Mouse (Mus musculus): Measurements from ENCODE around the gene Csnk1e. TPM values are rescaled to one million over a fixed set of nuclear protein-coding genes. Genes with fewer than 3 reads are reported as not detected.

Csnk1e gene
- polyA plus RNA-seq, 2 experiments: 83.8 to 184 TPM

GRCm38 (mm10) chr15:79380468-79381444 is 74.6 kb downstream of the Csnk1e start:
- WGBS: 58% methylated on average over 17 of the region's 23 CpGs
- no peak overlapping the region for H3K27ac ChIP-seq (replicated peaks; ENCODE audit: low read depth, low read length)

GRCm38 (mm10) chr15:79379658-79380057 is 75.7 kb downstream of the Csnk1e start:
- no peaks in the 10 kb centered on the region for H3K27me3 ChIP-seq (ENCODE audit: control insufficient read depth, insufficient read depth, low read length)
- no peak for TF ChIP-seq POLR2A (IDR thresholded peaks at IDR 0.05; ENCODE audit: borderline replicate concordance, extremely low read depth, insufficient read depth, insufficient read length)
- WGBS: 90% methylated on average over 7 of the region's 7 CpGs
- ATAC-seq (ENCODE audit: low FRiP score, low read depth) (no peak), DNase-seq (ENCODE audit: low spot score) (no peak)
- peaks cover 41% of the 10 kb centered on the region for H3K36me3 ChIP-seq (ENCODE audit: control insufficient read depth, insufficient read depth, low read length)
- no peak overlapping the region for H3K4me2 ChIP-seq (replicated peaks; ENCODE audit: low read depth, low read length, severe bottlenecking)
- no peaks in the 10 kb centered on the region for H3K9me3 ChIP-seq (ENCODE audit: control insufficient read depth, low read length)
- H3K4me1 ChIP-seq (ENCODE audit: control insufficient read depth, insufficient read depth, low read length): no peaks in the 10 kb centered on the region
- no peak overlapping the region for H3K9ac ChIP-seq (ENCODE audit: low read depth, low read length, severe bottlenecking)
- H3K4me3 ChIP-seq (replicated peaks; ENCODE audit: low read length): no peak overlapping the region
- no peak overlapping the region for H3K27ac ChIP-seq (replicated peaks; ENCODE audit: low read depth, low read length)

More at GRCm38 (mm10) chr15:79380468-79381444, 74.6 kb downstream of the Csnk1e start:
- TF ChIP-seq POLR2A (IDR thresholded peaks at IDR 0.05; ENCODE audit: borderline replicate concordance, extremely low read depth, insufficient read depth, insufficient read length): no peak
- H3K4me2 ChIP-seq (replicated peaks; ENCODE audit: low read depth, low read length, severe bottlenecking): no peak overlapping the region
- H3K4me1 ChIP-seq (ENCODE audit: control insufficient read depth, insufficient read depth, low read length): no peaks in the 10 kb centered on the region
- no peak overlapping the region for H3K4me3 ChIP-seq (replicated peaks; ENCODE audit: low read length)
- ATAC-seq (ENCODE audit: low FRiP score, low read depth) (peak; percentile 62), DNase-seq (ENCODE audit: low spot score) (peak; percentile 61)
- no peaks in the 10 kb centered on the region for H3K9me3 ChIP-seq (ENCODE audit: control insufficient read depth, low read length)
- no peaks in the 10 kb centered on the region for H3K27me3 ChIP-seq (ENCODE audit: control insufficient read depth, insufficient read depth, low read length)
- no peak overlapping the region for H3K9ac ChIP-seq (ENCODE audit: low read depth, low read length, severe bottlenecking)
- H3K36me3 ChIP-seq (ENCODE audit: control insufficient read depth, insufficient read depth, low read length): peaks cover 32% of the 10 kb centered on the region

GRCm38 (mm10) chr15:79378608-79379007 is 76.8 kb downstream of the Csnk1e start:
- no peak overlapping the region for H3K27ac ChIP-seq (replicated peaks; ENCODE audit: low read depth, low read length)
- H3K36me3 ChIP-seq (ENCODE audit: control insufficient read depth, insufficient read depth, low read length): peaks cover 48% of the 10 kb centered on the region
- ATAC-seq (ENCODE audit: low FRiP score, low read depth): no peak
- WGBS: 96% methylated on average over 10 of the region's 10 CpGs
- no peak overlapping the region for H3K4me2 ChIP-seq (replicated peaks; ENCODE audit: low read depth, low read length, severe bottlenecking)
- no peak for TF ChIP-seq POLR2A (IDR thresholded peaks at IDR 0.05; ENCODE audit: borderline replicate concordance, extremely low read depth, insufficient read depth, insufficient read length)
- no peaks in the 10 kb centered on the region for H3K27me3 ChIP-seq (ENCODE audit: control insufficient read depth, insufficient read depth, low read length)
- H3K4me1 ChIP-seq (ENCODE audit: control insufficient read depth, insufficient read depth, low read length): no peaks in the 10 kb centered on the region
- H3K9ac ChIP-seq (ENCODE audit: low read depth, low read length, severe bottlenecking): no peak overlapping the region
- H3K4me3 ChIP-seq (replicated peaks; ENCODE audit: low read length): no peak overlapping the region
- no peak for DNase-seq (ENCODE audit: low spot score)
- no peaks in the 10 kb centered on the region for H3K9me3 ChIP-seq (ENCODE audit: control insufficient read depth, low read length)

- Histone ChIP-seq H3K36me3 (ENCODE audit: control insufficient read depth, insufficient read depth, low read length) (peaks cover 57% of the 10 kb centered on the region), H3K4me1 (ENCODE audit: control insufficient read depth, insufficient read depth, low read length) (no peaks in the 10 kb centered on the region), H3K9me3 (ENCODE audit: control insufficient read depth, low read length) (no peaks in the 10 kb centered on the region), H3K27me3 (ENCODE audit: control insufficient read depth, insufficient read depth, low read length) (no peaks in the 10 kb centered on the region), H3K4me3 (replicated peaks; ENCODE audit: low read length) (no peak overlapping the region), H3K27ac (replicated peaks; ENCODE audit: low read depth, low read length) (no peak overlapping the region), H3K9ac (ENCODE audit: low read depth, low read length, severe bottlenecking) (no peak overlapping the region), H3K4me2 (replicated peaks; ENCODE audit: low read depth, low read length, severe bottlenecking) (no peak overlapping the region)
- no peak for TF ChIP-seq POLR2A (IDR thresholded peaks at IDR 0.05; ENCODE audit: borderline replicate concordance, extremely low read depth, insufficient read depth, insufficient read length)
- 91% methylated on average over 6 of the region's 6 CpGs for WGBS
- ATAC-seq (ENCODE audit: low FRiP score, low read depth) (no peak), DNase-seq (ENCODE audit: low spot score) (no peak)
Measured at GRCm38 (mm10) chr15:79377681-79378080, 77.7 kb downstream of the Csnk1e start.

GRCm38 (mm10) chr15:79374760-79375159 is 80.6 kb downstream of the Csnk1e start:
- no peak for ATAC-seq (ENCODE audit: low FRiP score, low read depth)
- DNase-seq (ENCODE audit: low spot score): no peak
- H3K27me3 ChIP-seq (ENCODE audit: control insufficient read depth, insufficient read depth, low read length): no peaks in the 10 kb centered on the region
- H3K4me2 ChIP-seq (replicated peaks; ENCODE audit: low read depth, low read length, severe bottlenecking): no peak overlapping the region
- H3K27ac ChIP-seq (replicated peaks; ENCODE audit: low read depth, low read length): no peak overlapping the region
- no peak for TF ChIP-seq POLR2A (IDR thresholded peaks at IDR 0.05; ENCODE audit: borderline replicate concordance, extremely low read depth, insufficient read depth, insufficient read length)
- no peaks in the 10 kb centered on the region for H3K9me3 ChIP-seq (ENCODE audit: control insufficient read depth, low read length)
- no peaks in the 10 kb centered on the region for H3K4me1 ChIP-seq (ENCODE audit: control insufficient read depth, insufficient read depth, low read length)
- H3K4me3 ChIP-seq (replicated peaks; ENCODE audit: low read length): no peak overlapping the region
- 44% methylated on average over 3 of the region's 3 CpGs for WGBS
- H3K36me3 ChIP-seq (ENCODE audit: control insufficient read depth, insufficient read depth, low read length): peaks cover 77% of the 10 kb centered on the region
- H3K9ac ChIP-seq (ENCODE audit: low read depth, low read length, severe bottlenecking): no peak overlapping the region
